Mouse (Mus musculus) heart, adult 2 months (tissue): Measurements from ENCODE around the gene Dlg1.

Experiments
- CTCF ChIP-seq: fragments of 200-600 bp; IDR thresholded peaks from 2 replicates; pipeline ENCODE4 v1.8.1; 2022; ENCODE audit warnings: antibody characterized with exemption, mild to moderate bottlenecking, moderate library complexity
- EP300 ChIP-seq: fragments of 200-500 bp; IDR thresholded peaks from 2 replicates; pipeline ENCODE4 v1.6.1; 2011; ENCODE audit warnings: low read depth, low read length, control low read depth; ENCODE audit not compliant: insufficient read depth
- POLR2A ChIP-seq: fragments of 200-500 bp; IDR thresholded peaks from 2 replicates; pipeline ENCODE4 v1.6.1; 2011; ENCODE audit warnings: mild to moderate bottlenecking, low read depth, low read length, control low read depth; ENCODE audit not compliant: insufficient read depth

GRCm38 (mm10) chr16:31697341-31697740, 34.1 kb downstream of the Dlg1 start:
- no peak for TF ChIP-seq CTCF
- TF ChIP-seq POLR2A, result no peak
- TF ChIP-seq EP300, result no peak
